Mouse (Mus musculus) embryonic facial prominence, embryonic 14.5 days (tissue): ENCODE measurements at regions not wholly inside any gene's neighbourhood (a gene's known extent, or its start where the extent isn't known, plus 50 kb on each side); places are given as distances from the start of the nearest gene placed in this dataset.
"Not testable (repeated sequence)": the region's sequence is repeated elsewhere in the genome, so short reads cannot be mapped to it uniquely, and the experiment has no call there.

ENCODE experiments used
- ATAC-seq: fragments of 200-750 bp; cut with Nextera tagmentation; 2 replicates; pipeline ENCODE4 v1.8.0; 2017; ENCODE audit warnings: low read depth, moderate number of reproducible peaks, moderate TSS enrichment
- DNase-seq: peaks from one replicate; pipeline ENCODE4 v3.0.0-alpha.2; 2015; ENCODE audit warnings: low spot score
- H3K27ac ChIP-seq: fragments of 300-500 bp; sonication (generic); replicated peaks from 2 replicates; pipeline ENCODE4 v1.5.1; 2014; ENCODE audit warnings: low read depth, mild to moderate bottlenecking, low read length, moderate library complexity
- H3K27me3 ChIP-seq: fragments of 300-500 bp; sonication (generic); replicated peaks from 2 replicates; pipeline ENCODE4 v1.6.1; 2014; ENCODE audit warnings: low read length; ENCODE audit not compliant: control insufficient read depth, insufficient read depth
- H3K36me3 ChIP-seq: fragments of 300-500 bp; sonication (generic); 2 replicates; pipeline ENCODE4 v1.6.1; 2014; ENCODE audit warnings: low read length, mixed read lengths; ENCODE audit not compliant: control insufficient read depth, insufficient read depth
- H3K4me1 ChIP-seq: fragments of 300-500 bp; sonication (generic); 2 replicates; pipeline ENCODE4 v1.6.1; 2014; ENCODE audit warnings: antibody characterized with exemption, low read length; ENCODE audit not compliant: control insufficient read depth, insufficient read depth
- H3K4me2 ChIP-seq: fragments of 300-500 bp; sonication (generic); 2 replicates; pipeline ENCODE4 v1.6.1; 2014; ENCODE audit warnings: low read depth, mild to moderate bottlenecking, low read length, moderate library complexity, mixed read lengths
- H3K4me3 ChIP-seq: fragments of 300-500 bp; sonication (generic); 2 replicates; pipeline ENCODE4 v1.5.1; 2014; ENCODE audit warnings: low read depth, mild to moderate bottlenecking, low read length
- H3K9ac ChIP-seq: fragments of 300-500 bp; sonication (generic); 2 replicates; pipeline ENCODE4 v1.6.1; 2014; ENCODE audit warnings: low read depth, mild to moderate bottlenecking, low read length, moderate library complexity, mixed read lengths
- H3K9me3 ChIP-seq: fragments of 300-500 bp; sonication (generic); 2 replicates; pipeline ENCODE4 v1.6.1; 2016; ENCODE audit warnings: low read length; ENCODE audit not compliant: control insufficient read depth
- WGBS: fragments of 180-500 bp; shearing (Covaris S2); extraction: QIAGEN DNeasy Blood & Tissue Kit; methylation state at CpG from one replicate; pipeline ENCODE4 v1.1.7; 2014; 5-methylcytosine and 5-hydroxymethylcytosine counted together

- no peak for DNase-seq
Measured at GRCm38 (mm10) chr1:189550851-189551250, 137.0 kb downstream of the Cenpf start.

GRCm38 (mm10) chr1:189532834-189533233 lies 130.8 kb upstream of the Kcnk2 start:
- Histone ChIP-seq H3K27ac (no peak overlapping the region), H3K27me3 (no peaks in the 10 kb centered on the region), H3K36me3 (no peaks in the 10 kb centered on the region), H3K4me2 (no peak overlapping the region), H3K4me3 (no peak overlapping the region), H3K9me3 (no peaks in the 10 kb centered on the region), H3K9ac (no peak overlapping the region), H3K4me1 (no peaks in the 10 kb centered on the region)
- ATAC-seq (no peak), DNase-seq (no peak)
- 90% methylated on average over 2 of the region's 2 CpGs for WGBS

More at GRCm38 (mm10) chr1:189550851-189551250, 137.0 kb downstream of the Cenpf start:
- 88% methylated on average over 9 of the region's 9 CpGs for WGBS
- Histone ChIP-seq H3K36me3 (no peaks in the 10 kb centered on the region), H3K9ac (no peak overlapping the region), H3K9me3 (peaks cover 5% of the 10 kb centered on the region; the same call in 1 of the 2 replicates), H3K4me2 (no peak overlapping the region), H3K4me3 (no peak overlapping the region), H3K27me3 (no peaks in the 10 kb centered on the region), H3K27ac (no peak overlapping the region), H3K4me1 (peaks cover 4% of the 10 kb centered on the region; the same call in 1 of the 2 replicates)
- ATAC-seq, result no peak

GRCm38 (mm10) chr1:189526329-189526728 lies 124.3 kb upstream of the Kcnk2 start:
- no peak overlapping the region for H3K4me3 ChIP-seq

GRCm38 (mm10) chr1:189515476-189515875 lies 113.4 kb upstream of the Kcnk2 start:
- Histone ChIP-seq H3K4me2 (no peak overlapping the region), H3K4me3 (no peak overlapping the region), H3K9ac (no peak overlapping the region), H3K27ac (no peak overlapping the region), H3K4me1 (no peaks in the 10 kb centered on the region), H3K27me3 (no peaks in the 10 kb centered on the region), H3K9me3 (0 out of 2 replicates have a peak, but pooled peaks cover 5% of the 10 kb centered on the region), H3K36me3 (no peaks in the 10 kb centered on the region)
- ATAC-seq, result no peak
- WGBS, result 85% methylated on average over 7 of the region's 7 CpGs
- no peak for DNase-seq

More at GRCm38 (mm10) chr1:189526329-189526728, 124.3 kb upstream of the Kcnk2 start:
- H3K4me2 ChIP-seq, result no peak overlapping the region
- H3K9me3 ChIP-seq, result peaks cover 4% of the 10 kb centered on the region; the same call in 1 of the 2 replicates
- ATAC-seq, result no peak
- H3K9ac ChIP-seq, result no peak overlapping the region
- H3K4me1 ChIP-seq, result no peaks in the 10 kb centered on the region; the same call in 1 of the 2 replicates
- H3K36me3 ChIP-seq, result no peaks in the 10 kb centered on the region
- no peaks in the 10 kb centered on the region for H3K27me3 ChIP-seq
- no peak overlapping the region for H3K27ac ChIP-seq
- DNase-seq, result peak; percentile 72
- WGBS, result 27% methylated on average over 5 of the region's 5 CpGs

- Histone ChIP-seq H3K36me3 (no peaks in the 10 kb centered on the region), H3K27me3 (no peaks in the 10 kb centered on the region), H3K9me3 (peaks cover 13% of the 10 kb centered on the region), H3K4me3 (no peak overlapping the region), H3K9ac (no peak overlapping the region), H3K4me1 (no peaks in the 10 kb centered on the region), H3K27ac (no peak overlapping the region), H3K4me2 (no peak overlapping the region)
- ATAC-seq (no peak), DNase-seq (no peak)
- WGBS, result 81% methylated on average over 4 of the region's 4 CpGs
Measured at GRCm38 (mm10) chr1:189513358-189513757, 111.3 kb upstream of the Kcnk2 start.

- not testable (repeated sequence) for H3K27ac ChIP-seq, H3K4me1 ChIP-seq, H3K4me2 ChIP-seq, H3K4me3 ChIP-seq, H3K9ac ChIP-seq, ATAC-seq, H3K36me3 ChIP-seq, DNase-seq, H3K27me3 ChIP-seq
- H3K9me3 ChIP-seq, result peaks cover 13% of the 10 kb centered on the region
- 81% methylated on average over 1 of the region's 1 CpGs for WGBS
Measured at GRCm38 (mm10) chr1:189507301-189507700, 105.2 kb upstream of the Kcnk2 start.

- H3K4me3 ChIP-seq, result no peak overlapping the region
- H3K27me3 ChIP-seq, result no peaks in the 10 kb centered on the region
- H3K4me2 ChIP-seq, result no peak overlapping the region
- ATAC-seq (no peak), DNase-seq (no peak)
- no peak overlapping the region for H3K9ac ChIP-seq
- no peak overlapping the region for H3K27ac ChIP-seq
- 81% methylated on average over 3 of the region's 3 CpGs for WGBS
- H3K36me3 ChIP-seq, result no peaks in the 10 kb centered on the region
- H3K9me3 ChIP-seq, result no peaks in the 10 kb centered on the region
- H3K4me1 ChIP-seq, result peaks cover 7% of the 10 kb centered on the region; the same call in 1 of the 2 replicates
Measured at GRCm38 (mm10) chr1:189499703-189500102, 97.6 kb upstream of the Kcnk2 start.

- no peak overlapping the region for H3K9ac ChIP-seq
- no peaks in the 10 kb centered on the region for H3K36me3 ChIP-seq
- ATAC-seq, result no peak
- H3K4me1 ChIP-seq, result peaks cover 7% of the 10 kb centered on the region; the same call in 1 of the 2 replicates
- H3K9me3 ChIP-seq, result no peaks in the 10 kb centered on the region
- 70% methylated on average over 4 of the region's 4 CpGs for WGBS
- no peak overlapping the region for H3K27ac ChIP-seq
- H3K4me3 ChIP-seq, result no peak overlapping the region
- no peak for DNase-seq
- H3K27me3 ChIP-seq, result no peaks in the 10 kb centered on the region
- H3K4me2 ChIP-seq, result no peak overlapping the region
Measured at GRCm38 (mm10) chr1:189499141-189499540, 97.1 kb upstream of the Kcnk2 start.

- Histone ChIP-seq H3K27me3 (no peaks in the 10 kb centered on the region), H3K9me3 (no peaks in the 10 kb centered on the region), H3K4me3 (no peak overlapping the region), H3K27ac (no peak overlapping the region), H3K4me2 (no peak overlapping the region), H3K36me3 (no peaks in the 10 kb centered on the region), H3K4me1 (peaks cover 7% of the 10 kb centered on the region; the same call in 1 of the 2 replicates), H3K9ac (no peak overlapping the region)
- 66% methylated on average over 9 of the region's 9 CpGs for WGBS
- peak; percentile 29 for DNase-seq
- ATAC-seq, result no peak
Measured at GRCm38 (mm10) chr1:189497031-189497430, 95.0 kb upstream of the Kcnk2 start.
